Mouse (Mus musculus): Measurements from ENCODE around the gene Foxn3. TPM values are rescaled to one million over a fixed set of nuclear protein-coding genes. Genes with fewer than 3 reads are reported as not detected.

Foxn3 gene
- total RNA-seq, 2 experiments from 2014 or later = 50.0 to 56.6 TPM

DNA sequence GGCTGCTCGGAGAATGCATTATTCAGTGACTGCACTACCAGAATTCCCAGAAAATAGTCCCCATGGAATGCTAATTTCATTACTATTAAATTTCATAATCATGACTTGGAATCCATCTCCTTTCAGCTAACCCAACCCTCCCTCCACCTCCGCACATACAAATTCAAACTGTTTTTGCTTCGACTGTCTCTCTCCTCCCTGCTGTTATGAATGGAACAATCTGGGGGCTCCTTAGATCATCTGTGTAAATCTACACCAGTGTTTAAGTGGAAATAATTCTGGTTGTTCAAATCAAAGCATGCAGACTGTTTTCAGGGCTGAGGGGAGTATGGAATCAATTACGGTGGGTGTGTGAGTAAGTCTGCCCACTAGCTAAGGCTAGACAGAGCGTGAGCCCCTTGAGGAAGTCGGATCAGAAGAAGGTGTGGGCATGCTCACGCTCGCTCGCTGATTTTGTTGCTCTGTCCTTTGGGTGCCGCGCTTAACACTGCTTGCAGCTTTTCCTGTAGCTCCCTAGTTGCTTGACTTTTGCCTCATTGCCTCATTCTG is 254.8 kb downstream of the Foxn3 start:
- no peak for DNase-seq (ENCODE audit: extremely low spot score in 1 of 2, low spot score in 1 of 2)

DNA sequence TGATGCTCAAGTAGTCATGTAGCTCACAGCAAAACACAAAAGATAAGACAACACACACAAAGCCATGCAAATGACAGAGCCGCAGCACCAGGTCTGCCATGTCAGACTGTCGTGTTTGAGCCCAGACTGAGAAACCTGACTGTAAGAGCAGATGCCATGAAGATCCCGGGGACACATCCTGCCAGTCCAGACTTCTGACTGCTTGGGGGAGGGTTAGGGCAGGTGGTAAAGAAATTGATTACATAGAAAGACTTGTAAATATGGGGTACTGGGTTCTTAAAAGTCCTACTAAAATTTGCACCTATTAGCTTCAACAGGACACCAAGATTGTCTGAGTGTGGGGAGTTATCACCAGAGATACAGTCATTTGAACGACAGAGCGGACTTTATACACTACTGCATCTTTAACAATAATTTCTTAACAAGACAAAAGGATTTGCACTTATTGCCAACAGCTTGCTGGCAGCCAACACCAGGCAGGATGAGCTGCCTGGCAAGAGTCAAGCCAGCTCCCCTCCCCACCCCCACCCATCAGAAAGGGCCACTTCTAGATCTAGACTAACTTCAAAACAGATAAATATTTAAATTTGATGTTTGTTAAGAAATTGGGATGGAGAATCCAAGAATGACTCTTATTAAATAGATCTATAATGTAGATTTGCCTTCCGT is 256.7 kb downstream of the Foxn3 start:
- no peak for DNase-seq (ENCODE audit: extremely low spot score in 1 of 2, low spot score in 1 of 2)

GRCm38 (mm10) chr12:99305784-99306535 is 257.4 kb downstream of the Foxn3 start:
- DNase-seq (ENCODE audit: extremely low spot score in 1 of 2, low spot score in 1 of 2) = no peak

GRCm38 (mm10) chr12:99305324-99305723 is 258.1 kb downstream of the Foxn3 start:
- no peak for DNase-seq (ENCODE audit: extremely low spot score in 1 of 2, low spot score in 1 of 2)

DNA sequence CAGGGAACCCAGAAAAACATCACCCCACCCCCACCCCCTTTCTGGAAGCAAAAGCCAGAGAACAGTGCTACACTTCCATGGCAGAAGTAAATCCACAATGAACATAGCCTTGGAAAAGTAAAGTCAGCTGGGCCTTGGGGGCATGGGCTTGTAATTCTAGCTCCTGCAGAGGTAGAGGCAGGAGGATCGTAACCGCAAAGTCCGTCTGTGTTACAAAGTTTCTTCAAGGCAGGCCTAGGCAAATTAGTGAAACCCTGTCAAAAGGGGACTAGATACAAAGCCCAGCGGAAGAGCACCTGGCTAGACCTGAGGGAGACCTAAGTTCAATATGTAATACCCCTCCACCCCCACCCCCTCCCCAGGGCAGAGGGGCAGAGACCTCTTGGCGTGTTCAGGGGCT is 259.3 kb downstream of the Foxn3 start:
- DNase-seq (ENCODE audit: extremely low spot score in 1 of 2, low spot score in 1 of 2) = no peak

- DNase-seq (ENCODE audit: extremely low spot score in 1 of 2, low spot score in 1 of 2) = no peak
These were observed 259.8 kb downstream of the Foxn3 start for GRCm38 (mm10) chr12:99303581-99303980.

DNA sequence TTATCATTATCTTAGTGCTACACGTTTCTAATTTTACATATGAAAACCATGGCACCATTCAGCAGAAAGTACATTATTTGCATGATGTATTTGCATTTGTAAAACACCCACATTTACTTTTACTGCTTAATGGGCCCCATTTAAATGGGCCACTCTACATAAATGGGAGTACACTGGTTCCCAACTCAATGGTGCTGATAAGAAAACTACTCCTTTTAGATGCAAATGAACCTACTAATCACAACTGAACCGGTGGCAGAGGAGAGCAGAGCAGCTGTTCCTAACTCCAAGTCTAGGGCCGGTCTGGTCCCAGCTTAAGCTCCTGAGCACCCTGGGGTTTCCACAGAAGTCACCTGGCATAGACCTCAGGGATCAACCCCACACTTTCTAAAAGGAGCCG is 263.5 kb downstream of the Foxn3 start:
- no peak for DNase-seq (ENCODE audit: extremely low spot score in 1 of 2, low spot score in 1 of 2)

DNA sequence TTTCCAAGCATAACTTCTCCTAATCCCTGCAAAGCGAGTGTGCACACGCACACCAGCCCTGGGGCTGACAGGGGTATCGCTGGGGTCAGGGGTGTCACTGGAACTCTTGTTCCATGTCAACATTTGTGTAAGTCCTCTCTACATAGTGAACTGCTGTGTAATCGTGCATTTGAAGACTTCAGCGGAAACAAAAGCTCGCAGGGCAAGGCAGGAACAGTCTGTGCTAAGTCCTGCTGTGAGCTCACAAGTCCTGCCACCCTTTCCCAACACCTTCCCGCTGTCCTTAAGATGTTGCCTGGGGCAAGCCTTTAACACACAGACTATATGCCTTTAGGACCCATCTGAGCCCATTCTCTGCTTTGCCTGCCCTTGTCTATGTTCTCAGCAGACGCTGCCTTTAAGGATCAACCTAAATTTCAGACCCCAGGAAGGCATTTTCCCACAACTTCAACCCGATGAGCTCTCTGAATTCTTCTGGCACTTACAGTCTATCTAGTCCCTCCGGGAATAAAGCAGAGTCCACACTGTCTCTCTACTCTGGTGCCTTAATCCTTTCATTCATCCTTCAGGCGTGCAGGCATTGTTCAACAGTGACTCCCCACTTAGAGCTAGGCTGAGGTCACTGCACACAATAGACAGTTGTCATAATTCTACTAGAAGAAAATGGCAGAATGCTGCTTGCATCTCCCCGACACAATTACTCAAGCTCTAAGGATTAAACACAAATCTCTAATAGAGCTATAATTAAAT is 264.4 kb downstream of the Foxn3 start:
- DNase-seq (ENCODE audit: extremely low spot score in 1 of 2, low spot score in 1 of 2) = no peak

DNA sequence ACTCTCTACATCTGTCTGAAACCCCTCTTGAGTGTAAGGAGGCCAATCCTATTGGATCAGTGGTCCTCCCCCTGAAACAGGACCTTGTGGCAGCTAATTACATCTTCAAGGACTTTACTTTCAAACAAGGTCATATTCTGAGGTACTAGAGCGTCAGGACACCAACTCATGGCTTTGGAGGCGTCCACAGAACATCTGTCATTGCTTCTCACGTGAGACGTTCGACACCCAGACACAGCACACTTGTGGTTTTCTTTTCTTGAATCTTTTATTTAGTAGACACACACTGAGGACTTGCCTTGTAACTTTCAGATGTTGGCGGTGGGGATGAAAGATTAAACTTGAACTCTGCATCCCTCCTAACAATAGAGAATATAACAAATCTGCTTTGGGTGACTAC is 265.1 kb downstream of the Foxn3 start:
- no peak for DNase-seq (ENCODE audit: extremely low spot score in 1 of 2, low spot score in 1 of 2)

DNA sequence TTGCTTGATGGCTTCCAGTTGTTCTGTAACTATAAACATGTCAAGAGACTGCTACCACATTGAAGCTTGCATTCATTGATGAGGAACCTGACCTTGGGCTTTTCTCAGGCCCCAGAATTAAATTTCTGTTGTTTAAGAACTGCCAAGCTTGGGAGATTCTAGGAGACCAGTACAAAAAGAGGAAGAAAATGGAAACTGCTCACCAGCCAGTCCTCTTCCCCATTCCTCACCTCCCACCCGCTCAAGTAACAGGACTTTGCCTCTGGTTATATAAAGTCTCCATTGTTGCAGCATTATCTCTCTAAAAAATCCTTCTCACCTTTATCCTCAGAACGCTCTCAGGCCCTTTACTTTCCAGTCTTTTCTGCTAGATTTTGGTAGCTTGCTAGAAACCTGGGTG is 265.6 kb downstream of the Foxn3 start:
- no peak for DNase-seq (ENCODE audit: extremely low spot score in 1 of 2, low spot score in 1 of 2)

DNA sequence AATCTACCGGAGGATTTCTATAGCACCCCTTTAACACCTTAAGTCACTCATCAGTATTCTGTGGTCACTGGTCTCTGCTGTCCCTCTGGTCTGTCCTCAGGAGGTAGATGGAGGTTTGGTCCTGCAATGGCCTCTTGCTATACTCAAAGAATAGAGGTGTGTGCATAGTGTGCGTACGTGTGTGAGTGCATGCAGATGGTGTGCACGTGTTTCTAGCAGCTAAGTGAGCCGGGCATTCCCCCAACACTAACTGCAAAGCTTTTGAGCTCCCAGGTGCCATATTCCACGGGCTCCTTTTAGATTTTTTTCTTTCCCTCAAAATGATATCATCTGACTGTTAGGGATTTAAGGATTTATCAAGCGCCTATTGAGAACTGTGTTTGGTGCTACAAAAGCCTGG is 269.9 kb downstream of the Foxn3 start:
- DNase-seq (ENCODE audit: extremely low spot score in 1 of 2, low spot score in 1 of 2) = no peak

- no peak for DNase-seq (ENCODE audit: extremely low spot score in 1 of 2, low spot score in 1 of 2)
These were observed 271.2 kb downstream of the Foxn3 start for GRCm38 (mm10) chr12:99292152-99292551.

DNA sequence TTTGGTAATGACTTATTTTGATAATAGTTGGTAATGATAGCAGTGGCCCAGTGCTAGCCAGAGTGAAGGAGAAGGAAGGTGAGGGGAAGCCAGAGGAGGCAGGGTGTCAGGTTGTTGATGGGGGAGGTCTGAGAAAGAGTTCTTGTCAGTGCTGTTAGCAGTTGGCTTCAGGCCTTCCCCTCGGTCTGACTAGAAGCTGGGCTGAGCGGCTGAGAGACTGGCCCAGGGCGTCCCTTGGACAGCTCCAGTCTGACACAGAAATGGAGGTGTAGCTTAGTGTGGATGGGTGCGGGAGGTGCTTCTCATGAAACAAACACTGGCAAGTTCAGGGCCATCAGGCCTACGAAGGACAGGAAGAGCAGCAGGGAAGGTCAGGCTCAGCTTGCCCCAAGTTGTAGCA is 276.3 kb downstream of the Foxn3 start:
- DNase-seq (ENCODE audit: extremely low spot score in 1 of 2, low spot score in 1 of 2) = no peak

- no peak for DNase-seq (ENCODE audit: extremely low spot score in 1 of 2, low spot score in 1 of 2)
These were observed 276.7 kb downstream of the Foxn3 start for GRCm38 (mm10) chr12:99286662-99287061.

- DNase-seq (ENCODE audit: extremely low spot score in 1 of 2, low spot score in 1 of 2) = no peak
These were observed 277.7 kb downstream of the Foxn3 start for GRCm38 (mm10) chr12:99285656-99286055.

- no peak for DNase-seq (ENCODE audit: extremely low spot score in 1 of 2, low spot score in 1 of 2)
These were observed 278.2 kb downstream of the Foxn3 start for GRCm38 (mm10) chr12:99285199-99285598.

DNA sequence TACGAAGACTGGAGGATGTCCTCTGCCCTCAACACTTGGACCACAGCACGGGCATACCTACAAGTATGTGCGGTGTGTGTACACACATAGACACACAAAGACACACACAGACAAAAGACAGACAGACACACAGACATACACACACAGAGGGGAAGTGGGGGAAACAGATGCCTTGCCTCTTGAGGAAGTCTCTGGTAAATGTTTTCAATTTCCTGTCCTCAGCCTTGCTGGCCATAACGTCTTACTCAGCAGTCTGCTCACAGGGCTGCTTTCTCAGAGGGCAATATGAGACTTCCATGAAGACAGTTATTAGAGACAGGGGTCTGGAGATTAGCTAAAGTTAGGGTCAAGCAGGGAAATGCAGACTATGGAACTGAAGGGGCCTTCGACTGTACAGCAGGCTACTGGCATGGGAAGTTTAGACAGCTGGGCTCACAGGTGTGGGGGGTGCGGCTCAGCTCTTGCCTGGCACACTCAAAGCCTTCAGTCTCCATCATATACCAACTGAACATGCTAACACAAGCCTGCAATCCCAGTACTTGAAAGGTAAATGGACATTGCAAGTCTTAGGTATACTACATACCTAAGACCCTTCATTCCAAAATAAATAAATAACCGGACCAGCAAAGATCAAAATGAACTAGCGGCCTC is 278.8 kb downstream of the Foxn3 start:
- DNase-seq (ENCODE audit: extremely low spot score in 1 of 2, low spot score in 1 of 2) = no peak

DNA sequence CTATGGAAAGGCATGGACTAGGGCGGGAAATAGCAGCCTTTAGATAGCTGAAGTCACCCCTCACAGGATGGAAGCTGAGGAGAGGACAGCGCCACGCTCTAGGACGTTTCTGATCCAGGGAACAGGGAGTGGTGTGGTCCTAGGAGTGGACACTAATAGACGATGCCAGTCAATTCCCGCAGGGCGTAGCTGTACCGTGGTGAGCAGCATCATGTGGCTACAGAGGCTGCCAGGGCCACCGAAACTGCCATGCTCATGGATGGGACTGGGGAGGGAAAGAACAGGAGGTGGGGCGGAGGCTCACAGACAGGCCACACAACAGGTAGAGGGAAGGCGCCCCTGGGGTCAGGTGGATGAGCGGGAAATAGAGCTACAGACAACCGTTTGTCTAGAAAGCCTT is 282.6 kb downstream of the Foxn3 start:
- no peak for DNase-seq (ENCODE audit: extremely low spot score in 1 of 2, low spot score in 1 of 2)

GRCm38 (mm10) chr12:99280291-99280690 is 283.1 kb downstream of the Foxn3 start:
- no peak for DNase-seq (ENCODE audit: extremely low spot score in 1 of 2, low spot score in 1 of 2)

GRCm38 (mm10) chr12:99279426-99279825 is 284.0 kb downstream of the Foxn3 start:
- DNase-seq (ENCODE audit: extremely low spot score in 1 of 2, low spot score in 1 of 2) = no peak

- no peak for DNase-seq (ENCODE audit: extremely low spot score in 1 of 2, low spot score in 1 of 2)
These were observed 288.8 kb downstream of the Foxn3 start for GRCm38 (mm10) chr12:99274589-99274988.
